Mouse (Mus musculus) gastrocnemius, postnatal 10 days (tissue): ENCODE measurements at regions not wholly inside any gene's neighbourhood (a gene's known extent, or its start where the extent isn't known, plus 50 kb on each side); places are given as distances from the start of the nearest gene placed in this dataset.
A peak's percentile ranks its signal among the peaks of the same experiment; 100 is the strongest.
"Not testable (repeated sequence)": the region's sequence is repeated elsewhere in the genome, so short reads cannot be mapped to it uniquely, and the experiment has no call there.

Experiments used
- DNase-seq: peaks from one replicate; pipeline ENCODE4 v3.0.0; 2021; ENCODE audit warnings: mixed read lengths

DNA sequence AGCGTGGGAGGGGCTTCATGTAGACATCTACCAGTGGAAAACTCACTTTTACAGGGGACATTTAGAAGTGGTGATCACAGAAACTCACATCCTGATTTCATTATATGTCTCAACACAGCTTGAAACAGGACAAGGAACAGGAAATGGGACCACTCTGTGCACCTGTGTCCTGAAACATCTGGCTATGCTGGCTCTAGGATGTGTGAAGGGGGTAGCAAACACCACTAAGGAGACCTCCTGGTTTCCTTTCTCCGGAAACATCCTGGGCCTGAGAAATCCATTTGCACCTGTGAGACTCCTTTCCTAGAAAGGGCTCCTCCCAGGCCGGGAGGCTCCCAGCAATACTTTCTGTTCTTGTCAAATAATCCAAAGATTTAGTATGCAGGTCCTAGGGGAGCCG is 167.1 kb downstream of the Opa1 start:
- DNase-seq, result no peak

DNA sequence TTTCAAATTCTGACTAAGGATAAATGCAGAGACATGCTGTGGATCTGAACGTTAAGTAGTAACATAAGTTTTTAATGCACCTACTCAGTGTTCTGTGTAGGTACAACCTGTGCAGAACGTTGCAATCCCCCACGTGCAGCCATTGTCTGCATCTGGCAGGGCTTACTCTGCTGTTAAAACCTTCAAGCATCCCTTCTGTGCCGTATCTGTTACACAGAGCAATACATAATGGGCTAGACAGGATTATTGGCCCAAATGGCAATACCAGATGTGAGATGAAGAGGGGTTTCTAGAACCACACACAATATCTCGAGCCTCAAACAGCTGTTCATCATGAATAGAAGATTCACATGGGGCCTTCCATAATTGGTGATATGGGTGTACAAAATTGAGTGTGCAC is 170.0 kb downstream of the Opa1 start:
- no peak for DNase-seq

- DNase-seq, result no peak
Observed at GRCm38 (mm10) chr16:29754579-29755199, 175.6 kb downstream of the Opa1 start.

DNA sequence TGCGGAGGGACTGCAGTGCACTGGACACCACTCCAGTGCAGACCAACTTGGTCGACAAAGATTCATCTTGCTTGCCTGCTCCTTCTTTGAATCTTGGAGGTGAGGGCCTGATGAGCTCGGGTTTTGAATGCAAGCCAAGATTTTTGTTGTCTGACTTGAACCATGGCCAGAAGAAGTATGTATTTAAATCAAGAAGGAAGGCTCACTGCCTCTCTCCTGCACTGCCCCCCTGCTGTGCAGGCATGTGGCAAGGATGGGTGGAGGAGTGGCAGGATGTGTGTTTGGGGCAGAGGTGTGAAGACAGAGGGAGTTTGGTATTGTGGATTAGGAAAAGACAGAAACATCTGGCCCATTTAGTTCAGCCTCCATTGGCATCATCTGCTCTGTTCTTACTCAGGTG is 179.1 kb downstream of the Opa1 start:
- no peak for DNase-seq

DNA sequence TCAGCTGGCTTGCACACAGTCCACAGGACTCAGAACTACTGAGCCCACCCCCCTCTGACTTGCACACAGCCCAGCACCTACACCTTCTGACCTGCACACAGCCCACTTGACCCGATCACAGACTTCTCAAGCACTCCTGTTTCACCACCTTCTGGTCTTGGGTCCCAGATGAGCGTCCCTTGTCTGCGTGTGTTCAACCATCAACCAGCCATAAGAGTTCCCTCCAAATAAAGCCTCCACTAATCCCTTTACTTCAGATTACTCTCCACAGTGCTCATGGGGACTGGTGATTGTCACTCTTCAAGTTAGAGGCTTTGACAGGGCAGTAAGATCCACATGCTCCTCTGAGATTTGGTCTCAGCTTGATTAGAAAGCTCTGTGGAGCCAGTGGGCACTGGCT is 180.3 kb downstream of the Opa1 start:
- no peak for DNase-seq

DNA sequence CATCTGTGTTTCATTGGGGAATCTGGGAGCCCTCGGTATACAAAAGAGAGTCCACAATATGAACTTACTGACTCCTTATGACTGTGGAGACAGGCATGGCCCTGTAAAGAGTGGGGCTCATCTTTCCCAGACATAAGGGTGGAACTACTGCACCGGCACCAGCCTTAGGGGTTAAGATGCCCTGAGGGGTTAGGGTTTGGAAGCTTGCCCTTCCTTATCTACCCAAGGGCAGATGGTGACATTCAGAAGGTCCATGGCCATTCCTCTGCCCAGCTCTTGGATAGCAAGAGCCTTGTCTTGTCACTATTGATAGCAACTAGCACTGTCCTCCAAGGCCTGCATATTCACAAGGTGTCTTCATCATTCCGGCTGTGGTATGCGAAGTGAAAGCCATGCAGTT is 181.5 kb downstream of the Opa1 start:
- DNase-seq, result no peak

- peak; percentile 72 for DNase-seq
Observed at GRCm38 (mm10) chr16:29761779-29762277, 182.7 kb downstream of the Opa1 start.

- no peak for DNase-seq
Observed at GRCm38 (mm10) chr16:29764376-29764775, 185.2 kb downstream of the Opa1 start.

DNA sequence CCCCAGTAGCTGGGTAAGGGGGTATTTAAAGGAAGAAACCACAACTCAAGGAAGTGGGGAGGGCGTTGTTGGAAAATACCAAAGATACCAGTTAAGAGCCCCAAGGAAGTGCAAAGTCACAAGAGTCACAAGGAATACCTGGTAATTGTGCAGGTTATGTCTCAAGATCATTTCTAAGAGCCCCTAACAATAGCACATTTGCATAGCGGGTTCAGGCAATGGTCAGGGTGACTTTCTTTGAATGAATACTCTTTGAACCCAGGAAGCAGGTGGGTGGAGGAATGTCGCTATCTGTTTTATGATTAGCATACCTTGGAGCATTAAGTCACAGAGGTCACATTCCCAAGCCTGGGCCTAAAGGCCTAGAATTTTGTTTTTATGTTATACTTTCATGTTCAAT is 186.7 kb downstream of the Opa1 start:
- not testable (repeated sequence) for DNase-seq

DNA sequence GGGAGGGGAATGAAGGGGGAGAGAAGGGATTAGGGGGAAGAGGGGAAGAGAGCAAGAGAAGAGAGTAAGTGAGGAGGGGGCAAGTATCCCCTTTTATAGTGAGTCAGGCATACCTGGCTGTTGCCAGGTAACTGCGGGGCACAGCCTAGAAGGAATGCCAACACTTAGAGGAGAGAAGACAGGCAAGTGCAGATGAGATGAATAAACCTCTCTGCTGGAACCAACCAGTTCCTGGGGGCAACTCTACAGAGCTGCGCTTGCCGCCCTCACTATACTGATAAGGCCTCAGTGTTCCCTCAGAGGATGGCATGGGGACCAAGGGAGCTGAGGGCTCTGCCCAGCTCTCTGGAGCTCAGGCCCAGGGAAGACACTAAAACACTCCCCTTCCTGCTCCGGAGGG is 192.2 kb downstream of the Opa1 start:
- no peak for DNase-seq

- DNase-seq, result no peak
Observed at GRCm38 (mm10) chr16:29771728-29772608, 192.8 kb downstream of the Opa1 start.

- DNase-seq, result no peak
Observed at GRCm38 (mm10) chr16:29772609-29772988, 193.5 kb downstream of the Opa1 start.

GRCm38 (mm10) chr16:29773056-29773455 is 193.9 kb downstream of the Opa1 start:
- DNase-seq, result no peak

- DNase-seq, result no peak
Observed at GRCm38 (mm10) chr16:29774949-29775348, 195.8 kb downstream of the Opa1 start.

- DNase-seq, result no peak
Observed at GRCm38 (mm10) chr16:29775879-29776278, 196.7 kb downstream of the Opa1 start.

DNA sequence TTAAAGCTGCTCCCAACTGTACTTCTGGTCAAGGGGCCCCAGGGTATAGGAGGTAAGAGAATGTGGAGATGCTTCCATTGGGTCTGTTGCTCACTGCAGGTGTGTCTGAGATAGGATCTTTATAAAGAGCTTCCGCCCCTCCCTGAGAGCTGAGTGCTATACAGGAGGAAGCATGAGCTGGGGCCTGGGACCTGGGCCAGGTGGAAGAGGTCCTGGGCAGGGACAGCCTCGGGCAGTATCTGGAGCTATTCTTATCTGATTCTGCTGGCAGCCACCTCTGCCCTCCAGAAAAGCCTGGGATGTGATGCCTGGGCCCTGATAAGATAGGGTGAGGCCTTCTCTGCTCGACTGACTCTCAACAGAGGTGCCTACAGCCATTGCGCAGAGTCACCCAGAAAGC is 203.3 kb downstream of the Opa1 start:
- peak; percentile 35 for DNase-seq

GRCm38 (mm10) chr16:29785114-29785513 is 206.0 kb downstream of the Opa1 start:
- DNase-seq, result no peak

GRCm38 (mm10) chr16:29786540-29786939 is 207.4 kb downstream of the Opa1 start:
- DNase-seq, result no peak

DNA sequence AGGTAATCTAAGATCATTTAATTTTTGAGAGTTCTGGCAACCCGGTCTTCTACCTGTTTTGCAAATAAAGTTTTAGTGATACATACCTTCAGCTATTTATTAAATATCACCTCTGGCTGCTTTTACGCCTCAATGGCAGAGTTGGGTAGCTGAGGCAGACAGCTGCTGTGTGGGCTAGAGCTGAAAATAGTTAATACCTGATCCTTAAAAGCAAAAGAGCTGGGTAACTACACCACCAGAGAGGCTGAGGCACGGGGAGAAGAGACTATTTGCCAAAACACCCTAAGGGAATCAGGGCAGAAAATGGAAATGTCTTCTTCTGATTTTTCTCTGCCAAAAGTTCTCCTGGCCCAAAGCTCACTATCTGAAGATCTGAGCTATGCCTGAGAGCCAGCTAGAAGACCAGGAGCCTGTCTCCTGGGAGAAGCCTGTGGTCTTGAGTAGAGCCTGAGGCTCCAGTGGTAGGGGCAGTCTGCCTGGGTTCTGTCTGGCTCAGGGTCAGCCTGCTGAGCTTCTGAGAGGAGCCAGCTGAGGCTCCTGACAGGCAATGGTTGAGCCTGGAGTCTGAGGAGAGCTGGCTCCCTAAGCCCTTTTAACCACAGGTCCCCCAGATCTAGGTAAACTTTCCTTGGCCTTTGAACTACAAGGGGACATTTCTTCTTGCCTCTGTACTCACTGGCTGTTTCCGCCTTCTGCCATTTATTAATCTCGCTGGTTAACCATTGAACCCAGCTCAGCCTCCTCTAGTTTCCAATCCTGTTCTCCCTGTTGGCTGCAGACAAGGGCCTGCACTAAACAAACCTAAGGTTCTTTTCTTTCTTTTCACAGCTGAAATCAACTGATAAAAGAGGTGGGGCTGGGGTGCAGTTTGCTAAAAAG is 208.7 kb downstream of the Opa1 start:
- DNase-seq, result no peak

DNA sequence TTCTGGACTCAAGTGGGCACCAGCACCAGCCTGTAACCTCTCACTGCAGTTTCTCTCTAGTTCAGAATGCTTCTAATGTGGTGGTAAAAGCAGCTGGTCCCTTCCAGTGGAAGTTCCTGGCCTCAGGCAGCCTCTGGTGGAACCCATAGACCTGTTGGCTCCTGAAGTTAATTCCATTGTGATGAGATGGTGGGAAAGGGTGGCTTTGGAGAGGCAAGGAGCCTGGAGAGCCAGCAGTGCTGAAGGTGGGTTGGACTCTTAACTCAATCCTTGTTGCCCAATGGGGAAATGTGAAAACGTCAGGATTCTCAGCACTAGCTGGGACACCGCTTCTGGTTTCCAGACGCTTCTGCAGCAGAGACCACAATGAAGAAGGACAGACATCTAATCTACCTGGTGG is 210.9 kb downstream of the Opa1 start:
- DNase-seq, result no peak

DNA sequence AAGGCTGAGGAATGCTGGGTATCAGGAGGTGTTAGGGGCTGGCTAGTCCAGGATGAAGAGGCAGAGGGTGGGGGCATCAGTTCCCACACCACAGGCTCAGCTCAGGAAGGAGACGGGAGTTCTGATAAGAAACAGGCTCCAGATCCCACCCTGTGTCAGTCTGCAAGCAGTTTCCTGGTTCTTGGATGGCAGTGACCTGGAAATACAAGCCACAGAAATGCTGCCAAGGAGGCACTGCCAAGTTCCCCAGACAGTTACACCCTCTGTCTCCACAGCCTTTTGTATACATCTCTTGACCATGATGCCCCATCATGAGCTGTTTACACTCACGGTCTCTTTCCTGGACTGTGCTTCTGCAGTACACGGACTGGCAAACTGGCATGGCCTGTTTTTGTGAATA is 220.1 kb downstream of the Opa1 start:
- no peak for DNase-seq

DNA sequence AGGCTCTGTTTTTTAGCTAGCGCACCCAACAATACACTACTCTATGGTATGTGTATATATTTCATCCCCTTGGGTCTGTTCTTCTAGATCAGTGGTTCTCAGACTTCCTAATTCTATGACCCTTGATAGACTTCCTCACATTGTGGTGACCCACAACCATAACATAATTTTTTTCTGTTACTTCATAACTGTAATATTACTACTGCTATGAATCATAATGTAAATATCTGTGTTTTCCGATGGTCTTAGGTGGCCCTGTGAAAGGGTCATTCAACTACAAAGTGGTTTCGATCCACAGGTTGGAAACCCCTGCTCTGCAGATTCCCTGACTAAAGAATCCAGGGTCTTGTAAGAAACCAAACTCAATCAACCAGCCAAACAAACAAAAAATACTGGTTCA is 220.8 kb downstream of the Opa1 start:
- no peak for DNase-seq

DNA sequence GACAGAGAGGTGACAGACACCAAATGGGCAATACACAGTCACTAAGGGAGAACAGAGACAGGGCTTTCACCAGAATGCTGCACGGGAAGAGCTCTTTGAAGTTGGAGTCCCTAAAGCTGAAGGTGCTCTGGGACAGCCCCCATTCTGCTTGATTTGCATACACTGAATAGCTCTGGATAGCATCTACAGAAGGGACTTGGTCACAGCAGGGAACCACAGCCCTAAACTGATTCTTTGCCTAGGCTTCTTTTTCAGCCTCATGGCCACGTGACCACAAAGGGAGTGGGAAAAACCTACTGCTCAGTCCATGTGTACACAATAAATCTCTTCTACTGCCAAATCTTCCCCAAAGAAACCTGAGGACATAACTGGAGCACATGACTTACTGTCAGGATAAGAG is 221.3 kb downstream of the Opa1 start:
- no peak for DNase-seq
